Mouse (Mus musculus) hindbrain, embryonic 16.5 days (tissue): ENCODE measurements around the gene Fam169b. TPM values are rescaled to one million over a fixed set of nuclear protein-coding genes. Genes with fewer than 3 reads are reported as not detected.

ENCODE experiments used
- ATAC-seq: fragments of 200-750 bp; cut with Nextera tagmentation; 2 replicates; pipeline ENCODE4 v1.8.0; 2017; ENCODE audit warnings: moderate TSS enrichment, moderate library complexity
- H3K27ac ChIP-seq: fragments of 300-500 bp; sonication (generic); 2 replicates; pipeline ENCODE4 v1.5.1; 2014; ENCODE audit warnings: low read depth, mild to moderate bottlenecking, control low read depth, low read length, moderate library complexity
- H3K27me3 ChIP-seq: fragments of 300-500 bp; sonication (generic); replicated peaks from 2 replicates; pipeline ENCODE4 v1.6.1; 2014; ENCODE audit warnings: low read length; ENCODE audit not compliant: control insufficient read depth, insufficient read depth
- H3K36me3 ChIP-seq: fragments of 300-500 bp; sonication (generic); 2 replicates; pipeline ENCODE4 v1.6.1; 2014; ENCODE audit warnings: mild to moderate bottlenecking, low read length, moderate library complexity, mixed read lengths; ENCODE audit not compliant: control insufficient read depth, insufficient read depth
- H3K4me1 ChIP-seq: fragments of 300-500 bp; sonication (generic); 2 replicates; pipeline ENCODE4 v1.6.1; 2014; ENCODE audit warnings: low read depth, low read length; ENCODE audit not compliant: control insufficient read depth, insufficient read depth
- H3K4me2 ChIP-seq: fragments of 300-500 bp; sonication (generic); 2 replicates; pipeline ENCODE4 v1.6.1; 2014; ENCODE audit warnings: mild to moderate bottlenecking, low read length, control low read depth, moderate library complexity
- H3K4me3 ChIP-seq: fragments of 300-500 bp; sonication (generic); 2 replicates; pipeline ENCODE4 v1.5.1; 2014; ENCODE audit warnings: mild to moderate bottlenecking, low read length, control low read depth, moderate library complexity
- H3K9ac ChIP-seq: fragments of 300-500 bp; sonication (generic); 2 replicates; pipeline ENCODE4 v1.6.1; 2014; ENCODE audit warnings: low read depth, mild to moderate bottlenecking, control low read depth, low read length, moderate library complexity
- H3K9me3 ChIP-seq: fragments of 300-500 bp; sonication (generic); 2 replicates; pipeline ENCODE4 v1.6.1; 2014; ENCODE audit warnings: mild to moderate bottlenecking, low read length, moderate library complexity; ENCODE audit not compliant: control insufficient read depth
- WGBS: fragments of 180-500 bp; shearing (Covaris S2); extraction: QIAGEN DNeasy Blood & Tissue Kit; methylation state at CpG from one replicate; pipeline ENCODE4 v1.1.7; 2014; 5-methylcytosine and 5-hydroxymethylcytosine counted together
- polyA plus RNA-seq: library from polyadenylated mRNA; unstranded; fragments of >200 nt; fragmentation: Nextera tagmentation; extraction: Ambion mirVana; gene quantifications from 2 replicates; pipeline ENCODE4 v1.2.1, GENCODE M21; 2015

Fam169b gene
- polyA plus RNA-seq, result 0.26 TPM in 1 of 2 replicates, not detected in the other

GRCm38 (mm10) chr7:68273515-68273914, at the start of gene Fam169b:
Gene Fam169b, plus strand, starts transcription at chr7:68273839.
- Histone ChIP-seq H3K4me3 (no peak within 1 kb of the TSS), H3K4me2 (no peak within 1 kb of the TSS), H3K9me3 (no peaks in the 10 kb centered on the region), H3K27me3 (no peaks in the 10 kb centered on the region; the same call in 1 of the 2 replicates), H3K27ac (no peak within 1 kb of the TSS), H3K4me1 (peaks cover 14% of the 10 kb centered on the region), H3K36me3 (no peaks in the 10 kb centered on the region), H3K9ac (no peak within 1 kb of the TSS)
- no peak for ATAC-seq

DNA sequence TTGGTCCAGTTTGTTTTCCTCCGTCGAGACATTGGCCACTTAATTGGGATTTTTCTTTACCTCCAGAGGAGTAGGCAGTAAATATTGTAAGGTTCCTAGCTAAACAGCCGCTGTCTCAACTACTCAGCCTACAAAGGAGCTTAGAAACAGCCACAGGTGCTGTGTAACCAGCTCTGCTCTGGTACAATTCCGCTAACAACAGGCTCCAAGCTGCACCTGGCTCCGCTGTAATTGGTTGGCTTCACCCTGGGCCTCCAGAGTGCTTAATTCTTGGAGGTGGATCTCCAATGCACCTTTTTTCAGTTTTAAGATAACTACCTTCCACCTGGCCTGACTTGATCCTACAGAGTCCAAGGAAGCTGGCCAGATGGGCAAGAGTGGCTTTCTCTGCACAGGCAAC, 49.6 kb upstream of the Fam169b start:
- Histone ChIP-seq H3K9me3 (no peaks in the 10 kb centered on the region), H3K4me1 (peaks cover 6% of the 10 kb centered on the region), H3K9ac (no peak overlapping the region), H3K27me3 (no peaks in the 10 kb centered on the region), H3K36me3 (peaks cover 5% of the 10 kb centered on the region), H3K4me2 (no peak overlapping the region), H3K27ac (no peak overlapping the region), H3K4me3 (no peak overlapping the region)
- 89% methylated on average over 5 of the region's 5 CpGs for whole genome bisulfite sequencing
- no peak for ATAC-seq

DNA sequence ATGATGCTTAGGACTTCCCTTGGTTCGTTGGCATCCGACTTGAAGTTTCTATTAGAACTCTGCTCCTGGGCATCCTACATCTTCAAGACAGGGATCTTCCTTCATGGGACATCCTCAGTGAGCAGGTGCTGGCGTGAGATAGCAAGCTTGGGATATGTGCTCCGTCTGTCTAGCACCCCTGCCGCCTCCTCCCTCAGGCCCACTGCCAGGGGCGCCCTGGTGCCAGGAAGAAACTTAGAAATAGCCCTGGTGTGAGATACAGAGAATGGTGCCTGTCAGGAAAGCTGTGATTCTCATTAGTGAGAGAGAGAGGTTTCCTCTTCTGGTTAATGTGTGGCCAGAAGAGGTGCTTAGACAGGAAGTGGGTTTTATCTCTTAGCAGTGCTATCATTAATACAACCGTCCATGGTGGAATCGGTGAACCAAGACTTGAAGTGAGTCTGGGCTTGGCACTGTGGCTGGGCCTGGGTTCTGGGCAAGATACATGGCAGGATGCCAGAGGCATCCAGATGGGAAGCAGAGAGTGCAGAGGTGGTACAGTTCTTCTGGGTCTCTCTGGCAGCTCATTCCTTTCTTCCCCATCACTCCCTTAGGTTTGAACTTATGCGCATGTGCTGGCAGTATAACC, 48.1 kb upstream of the Fam169b start:
- Histone ChIP-seq H3K27me3 (no peaks in the 10 kb centered on the region), H3K36me3 (no peaks in the 10 kb centered on the region), H3K9me3 (no peaks in the 10 kb centered on the region), H3K4me2 (no peak overlapping the region), H3K9ac (no peak overlapping the region), H3K4me3 (no peak overlapping the region), H3K4me1 (peaks cover 6% of the 10 kb centered on the region), H3K27ac (no peak overlapping the region)
- WGBS, result 78% methylated on average over 9 of the region's 9 CpGs
- ATAC-seq, result no peak

GRCm38 (mm10) chr7:68227021-68227420, 46.6 kb upstream of the Fam169b start:
- 79% methylated on average over 11 of the region's 11 CpGs for WGBS
- Histone ChIP-seq H3K4me1 (peaks cover 6% of the 10 kb centered on the region), H3K4me3 (no peak overlapping the region), H3K4me2 (no peak overlapping the region), H3K9ac (no peak overlapping the region), H3K9me3 (no peaks in the 10 kb centered on the region), H3K27ac (no peak overlapping the region), H3K27me3 (no peaks in the 10 kb centered on the region), H3K36me3 (no peaks in the 10 kb centered on the region; the same call in 1 of the 2 replicates)
- no peak for ATAC-seq

- Histone ChIP-seq H3K36me3 (no peaks in the 10 kb centered on the region; the same call in 1 of the 2 replicates), H3K27ac (no peak overlapping the region), H3K9me3 (no peaks in the 10 kb centered on the region), H3K27me3 (no peaks in the 10 kb centered on the region), H3K4me2 (no peak overlapping the region), H3K4me1 (peaks cover 8% of the 10 kb centered on the region), H3K9ac (no peak overlapping the region), H3K4me3 (no peak overlapping the region)
- 86% methylated on average over 4 of the region's 4 CpGs for WGBS
- ATAC-seq, result no peak
These were observed 46.0 kb upstream of the Fam169b start for GRCm38 (mm10) chr7:68227621-68228020.

DNA sequence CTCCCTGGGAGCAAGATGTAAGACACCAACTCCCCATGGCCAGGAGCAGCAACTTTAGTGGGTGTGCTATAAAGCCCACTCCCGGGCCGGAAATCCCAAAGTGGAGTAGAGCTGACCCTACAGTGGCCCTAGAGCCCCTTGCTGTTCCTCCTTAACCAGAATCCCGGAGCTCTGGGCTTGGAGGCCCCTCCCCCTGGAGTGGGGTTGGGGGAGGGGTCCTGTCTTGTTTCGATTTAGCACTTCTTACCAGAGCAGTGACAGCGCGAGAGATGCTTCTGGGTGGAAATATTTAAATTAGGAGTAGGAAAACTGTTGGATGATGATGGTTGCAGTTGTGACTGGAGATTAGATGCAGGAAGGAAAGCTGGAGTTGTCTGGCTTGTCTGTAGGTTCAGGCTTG, 45.1 kb upstream of the Fam169b start:
- ATAC-seq, result no peak
- H3K27me3 ChIP-seq, result no peaks in the 10 kb centered on the region
- no peak overlapping the region for H3K9ac ChIP-seq
- 44% methylated on average over 6 of the region's 6 CpGs for WGBS
- H3K4me2 ChIP-seq, result no peak overlapping the region
- no peak overlapping the region for H3K4me3 ChIP-seq
- H3K36me3 ChIP-seq, result no peaks in the 10 kb centered on the region; the same call in 1 of the 2 replicates
- H3K4me1 ChIP-seq, result peaks cover 5% of the 10 kb centered on the region
- no peak overlapping the region for H3K27ac ChIP-seq
- H3K9me3 ChIP-seq, result no peaks in the 10 kb centered on the region

DNA sequence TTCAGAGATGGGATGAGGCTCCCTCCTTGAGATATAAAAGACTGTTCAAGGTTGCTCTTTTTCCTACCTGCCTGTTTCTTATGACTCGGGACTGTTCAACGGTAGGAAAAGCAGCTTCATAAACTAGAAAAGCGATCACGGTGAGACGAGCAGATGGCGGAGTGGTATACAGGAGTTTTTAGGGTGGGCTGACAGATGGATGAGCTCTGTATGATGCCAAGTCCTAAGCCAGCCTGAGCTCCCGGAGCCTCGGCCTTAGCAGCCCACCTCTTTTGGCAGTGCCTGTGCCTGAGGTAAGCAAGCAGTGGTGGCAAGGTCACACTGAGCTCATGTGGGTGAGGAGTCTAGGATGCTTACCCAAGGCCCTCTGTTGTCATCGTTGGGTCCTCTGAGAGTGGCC, 42.8 kb upstream of the Fam169b start:
- H3K4me1 ChIP-seq, result peaks cover 8% of the 10 kb centered on the region
- no peak overlapping the region for H3K4me2 ChIP-seq
- H3K27me3 ChIP-seq, result no peaks in the 10 kb centered on the region
- no peak overlapping the region for H3K9ac ChIP-seq
- no peaks in the 10 kb centered on the region; the same call in 1 of the 2 replicates for H3K36me3 ChIP-seq
- H3K9me3 ChIP-seq, result no peaks in the 10 kb centered on the region
- 72% methylated on average over 9 of the region's 9 CpGs for WGBS
- peak; percentile 48; the same call in 1 of the 2 replicates for ATAC-seq
- H3K4me3 ChIP-seq, result no peak overlapping the region
- peak overlapping the region; percentile 39; the same call in 1 of the 2 replicates for H3K27ac ChIP-seq

GRCm38 (mm10) chr7:68232521-68232920, 41.1 kb upstream of the Fam169b start:
- no peak for ATAC-seq
- Histone ChIP-seq H3K9me3 (no peaks in the 10 kb centered on the region), H3K4me1 (peaks cover 8% of the 10 kb centered on the region), H3K4me2 (no peak overlapping the region), H3K27ac (no peak overlapping the region), H3K9ac (no peak overlapping the region), H3K36me3 (no peaks in the 10 kb centered on the region; the same call in 1 of the 2 replicates), H3K27me3 (no peaks in the 10 kb centered on the region), H3K4me3 (no peak overlapping the region)
- 79% methylated on average over 5 of the region's 5 CpGs for WGBS

- Histone ChIP-seq H3K9me3 (no peaks in the 10 kb centered on the region), H3K4me3 (no peak overlapping the region), H3K27ac (no peak overlapping the region), H3K4me2 (no peak overlapping the region), H3K4me1 (peaks cover 6% of the 10 kb centered on the region), H3K9ac (no peak overlapping the region), H3K27me3 (no peaks in the 10 kb centered on the region), H3K36me3 (no peaks in the 10 kb centered on the region; the same call in 1 of the 2 replicates)
- WGBS, result 24% methylated on average over 13 of the region's 13 CpGs
- no peak for ATAC-seq
These were observed 39.9 kb upstream of the Fam169b start for GRCm38 (mm10) chr7:68233619-68234223.
